Mouse (Mus musculus) lung, postnatal 0 days (tissue): Measurements from ENCODE around the gene Krtap4-1.

Experiments
- CTCF ChIP-seq: IDR thresholded peaks from 2 replicates; pipeline ENCODE4 v1.5.1; 2016; ENCODE audit warnings: antibody characterized with exemption, mild to moderate bottlenecking
- EP300 ChIP-seq: IDR thresholded peaks from 2 replicates; pipeline ENCODE4 v1.6.1; 2016; ENCODE audit warnings: antibody characterized with exemption, mild to moderate bottlenecking, control low read depth

GRCm38 (mm10) chr11:99620335-99620734 is 7.7 kb downstream of the Krtap4-1 start, which contains the start of gene Gm11562:
- TF ChIP-seq CTCF (no peak), EP300 (no peak)
